Mouse (Mus musculus): ENCODE measurements around the gene Gm3248. TPM values are rescaled to one million over a fixed set of nuclear protein-coding genes. Genes with fewer than 3 reads are reported as not detected.
"Not testable (repeated sequence)": the region's sequence is repeated elsewhere in the genome, so short reads cannot be mapped to it uniquely, and the experiment has no call there.

The Gm3248 gene
- polyA plus RNA-seq (2015; fragmentation: Nextera tagmentation; extraction: Ambion mirVana), result 0.08 TPM in 1 of 2 replicates, not detected in the other

DNA sequence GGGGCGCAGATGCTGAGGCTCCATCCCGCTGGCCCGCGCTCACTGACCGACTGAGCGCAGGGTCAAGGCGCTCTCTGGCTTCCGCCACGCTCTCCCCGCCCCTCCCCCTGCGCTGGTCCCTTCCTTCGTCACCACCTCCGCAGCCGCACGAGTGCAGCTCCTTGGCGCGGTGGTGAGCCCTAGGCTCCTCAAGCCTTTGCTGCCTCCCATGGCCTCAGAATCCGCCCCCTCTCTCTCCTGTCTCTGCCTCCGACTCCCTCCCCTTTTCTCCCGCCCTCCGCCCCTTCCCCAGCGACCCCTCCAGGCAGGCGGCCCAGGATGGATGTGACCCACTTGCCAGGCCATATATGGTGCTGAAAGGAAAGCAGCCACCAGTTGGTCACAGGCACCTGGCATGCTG is at the start of gene Gm3248:
Gm3248 (minus strand) TSS at position 111 of the 400 bp plus-strand sequence.
- not testable (repeated sequence) for DNase-seq (ENCODE audit: low spot score)

DNA sequence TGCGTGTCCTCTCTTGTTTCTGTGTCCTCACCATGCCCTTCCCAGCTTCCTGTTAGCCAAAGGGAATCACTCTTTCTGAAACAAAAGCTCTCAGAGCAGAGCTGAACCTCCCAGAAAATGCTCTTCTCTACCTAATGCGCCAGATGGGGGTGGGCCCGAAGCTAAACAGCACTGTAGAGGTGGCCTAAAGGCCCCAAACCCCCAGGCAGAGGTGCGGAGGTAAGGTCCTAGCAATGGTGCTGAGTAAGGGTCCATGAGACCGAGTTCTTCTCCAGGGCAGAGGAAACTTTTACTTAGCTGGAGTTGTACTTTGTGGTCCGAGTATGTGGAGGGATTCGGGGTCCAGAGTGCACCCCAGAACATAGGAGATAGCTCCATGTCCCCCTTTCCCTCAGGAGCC is 25.6 kb upstream of the Gm3248 start:
- not testable (repeated sequence) for DNase-seq (ENCODE audit: low spot score)

DNA sequence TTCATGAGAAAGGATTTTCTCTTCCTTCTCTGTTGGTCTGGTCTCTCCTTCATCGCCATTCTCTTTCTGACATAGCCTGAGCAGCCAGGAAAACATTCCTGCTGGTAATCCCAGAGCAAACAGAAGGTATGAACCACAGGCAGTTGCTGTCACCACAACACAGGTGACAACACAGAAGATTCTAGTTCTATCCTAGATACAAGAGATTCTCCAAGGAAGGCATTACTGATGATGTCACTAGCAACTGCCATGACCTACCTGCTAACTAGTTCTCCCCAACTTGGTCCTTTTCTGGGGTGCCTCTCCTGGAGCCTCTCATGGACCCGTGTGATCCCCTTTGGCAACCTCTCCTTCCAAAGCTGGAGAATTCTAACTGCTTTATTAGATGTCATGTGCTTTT is 17.5 kb upstream of the Gm3248 start, which contains the start of gene Gm3453:
Gm3453 (minus strand) TSS at position 101 of the 400 bp plus-strand sequence.
- not testable (repeated sequence) for DNase-seq (ENCODE audit: low spot score)

GRCm38 (mm10) chr14:5962441-5962840 is 896 bp upstream of the Gm3248 start:
- not testable (repeated sequence) for DNase-seq (ENCODE audit: low spot score)

DNA sequence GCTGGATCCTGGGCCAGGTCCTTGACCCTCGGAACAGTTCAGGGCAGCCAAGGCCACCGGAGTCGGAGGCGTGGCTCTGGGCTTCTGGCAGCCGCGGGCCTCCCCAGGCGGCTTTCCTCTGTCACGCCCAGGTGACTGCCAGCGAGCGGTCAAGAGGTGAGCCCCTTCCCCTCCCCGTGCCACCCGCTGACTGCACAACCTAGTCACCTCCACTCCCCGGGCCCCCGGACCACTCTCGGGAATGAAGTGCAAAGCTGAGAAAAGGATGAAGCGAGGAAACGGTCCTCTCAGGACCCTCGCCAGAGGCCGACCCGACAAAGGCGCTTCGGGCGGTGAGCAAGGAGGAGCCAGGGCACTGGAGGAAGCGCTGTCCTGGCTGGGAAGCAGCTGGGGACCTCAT is 443 bp downstream of the Gm3248 start:
- not testable (repeated sequence) for DNase-seq (ENCODE audit: low spot score)

DNA sequence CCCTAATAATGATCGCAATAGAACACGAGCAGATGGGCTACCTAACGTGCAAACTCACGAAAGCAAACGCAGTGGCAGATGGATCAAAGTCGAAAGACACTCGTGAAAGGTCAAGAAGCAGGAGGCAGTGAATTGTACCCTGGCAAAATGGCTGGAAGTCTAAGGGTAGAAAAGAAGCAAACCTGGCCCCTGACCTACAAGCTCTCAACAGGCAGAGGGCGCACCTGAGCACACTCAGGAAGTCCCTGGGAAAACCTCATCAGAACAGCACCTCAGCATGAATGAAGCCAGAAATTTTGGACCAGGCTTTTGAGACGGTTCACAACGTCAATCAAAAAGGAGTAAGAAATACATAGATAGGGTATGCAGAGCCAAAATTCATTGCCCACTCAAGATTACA is 1.1 kb downstream of the Gm3248 start:
- DNase-seq (ENCODE audit: low spot score), result not testable (repeated sequence)

GRCm38 (mm10) chr14:5923276-5923675 is 38.3 kb downstream of the Gm3248 start:
- not testable (repeated sequence) for DNase-seq (ENCODE audit: low spot score)

DNA sequence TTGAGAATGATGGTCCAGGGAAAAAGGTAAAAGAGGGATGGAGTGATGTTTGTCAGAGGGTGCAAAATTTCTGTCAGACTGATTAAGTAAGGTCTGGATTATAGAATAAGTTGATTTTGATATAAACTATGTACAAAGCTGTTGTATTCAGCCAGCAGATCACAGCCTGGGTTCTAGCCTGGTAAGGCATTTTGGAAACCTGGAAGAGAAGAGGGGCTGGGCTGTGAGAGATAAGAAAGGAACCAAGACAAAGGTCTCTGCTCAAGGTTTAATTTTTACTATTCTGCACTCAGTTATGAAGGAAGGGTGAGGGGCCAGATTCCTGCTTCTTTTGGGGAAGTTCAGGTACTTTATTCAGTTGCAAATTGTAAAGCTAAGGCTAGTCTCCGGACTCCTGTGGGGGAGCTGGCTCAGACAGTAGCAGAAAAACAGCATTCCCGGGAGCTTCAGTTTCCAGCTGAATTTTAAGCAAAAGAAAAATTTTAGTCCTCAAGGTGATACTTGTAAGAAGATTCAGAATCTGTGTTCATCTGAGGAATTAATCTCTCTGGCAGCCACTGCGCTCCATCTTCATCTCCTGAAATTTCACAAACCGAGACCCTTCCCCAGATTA is 43.1 kb downstream of the Gm3248 start:
- DNase-seq (ENCODE audit: low spot score), result not testable (repeated sequence)

DNA sequence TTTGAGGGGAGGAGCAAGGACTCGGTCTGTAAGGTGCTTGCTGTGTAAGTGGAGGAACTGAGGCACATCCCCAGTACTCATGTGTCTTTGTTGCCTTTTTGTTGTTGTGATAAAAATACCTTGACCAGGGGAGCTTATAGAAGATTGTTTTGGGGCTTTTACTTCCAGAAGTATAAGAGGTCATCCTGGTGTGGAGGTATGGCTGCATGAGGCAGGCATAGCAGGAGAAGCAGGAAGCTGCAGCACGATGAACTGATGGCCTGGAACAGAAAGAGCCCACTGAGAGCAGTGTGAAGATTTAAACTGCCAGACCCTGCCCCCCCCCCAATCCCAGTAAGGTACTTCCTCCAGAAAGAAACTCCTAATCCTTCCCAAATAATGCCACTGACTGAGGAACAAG is 47.8 kb downstream of the Gm3248 start:
- not testable (repeated sequence) for DNase-seq (ENCODE audit: low spot score)

Other genes starting within 250 kb of the Gm3248 start
- gene Gm3373, start 220.2 kb downstream of the Gm3248 start, polyA plus RNA-seq (2015; fragmentation: Nextera tagmentation; extraction: Ambion mirVana), result 0.07 TPM in 1 of 2 replicates, not detected in the other
- gene Gm3383, start 153.8 kb downstream of the Gm3248 start, polyA plus RNA-seq (2015; fragmentation: Nextera tagmentation; extraction: Ambion mirVana), result 0.36 and 0.43 TPM in 2 replicates
- gene Gm3424, start 131.4 kb downstream of the Gm3248 start, polyA plus RNA-seq (2015; fragmentation: Nextera tagmentation; extraction: Ambion mirVana), result not detected in 2 replicates
- gene Gm8237, start 81.4 kb downstream of the Gm3248 start, polyA plus RNA-seq (2015; fragmentation: Nextera tagmentation; extraction: Ambion mirVana), result 0.07 TPM in 1 of 2 replicates, not detected in the other
- gene Gm3453, start 17.4 kb upstream of the Gm3248 start, polyA plus RNA-seq (2015; fragmentation: Nextera tagmentation; extraction: Ambion mirVana), result not detected in 2 replicates
- gene Gm6337, start 96.5 kb upstream of the Gm3248 start, polyA plus RNA-seq (2015; fragmentation: Nextera tagmentation; extraction: Ambion mirVana), result not detected in 2 replicates
- gene Gm8206, start 132.2 kb upstream of the Gm3248 start, polyA plus RNA-seq (2015; fragmentation: Nextera tagmentation; extraction: Ambion mirVana), result not detected in 2 replicates
- gene Gm3468, start 146.9 kb upstream of the Gm3248 start, polyA plus RNA-seq (2015; fragmentation: Nextera tagmentation; extraction: Ambion mirVana), result 0.42 and 0.56 TPM in 2 replicates
- gene Gm3476, start 164.1 kb upstream of the Gm3248 start, polyA plus RNA-seq (2015; fragmentation: Nextera tagmentation; extraction: Ambion mirVana), result not detected in 2 replicates